Mouse (Mus musculus) MEL (cell line): ENCODE results near the gene Ass1. TPM values are rescaled to one million over a fixed set of nuclear protein-coding genes. Genes with fewer than 3 reads are reported as not detected.

Source experiments
- DNase-seq: peaks from one replicate; pipeline ENCODE4 v3.0.0; 2011; ENCODE audit warnings: low read depth, low spot score
- H3K27ac ChIP-seq: 2 replicates; pipeline ENCODE4 v1.5.1; 2012; ENCODE audit warnings: low read depth, mild to moderate bottlenecking, control low read depth, low read length, moderate library complexity; ENCODE audit not compliant: control insufficient read depth
- H3K27me3 ChIP-seq, 2 experiments: fragments of 150-350 bp in 1 of 2; sonication (generic) in 1 of 2; 2 replicates each; pipeline ENCODE4 v1.6.1; 2012; ENCODE audit warnings: low read length in 2 of 2, mild to moderate bottlenecking in 2 of 2, improper control_type of control experiment in 1 of 2, moderate library complexity in 1 of 2; ENCODE audit not compliant: insufficient read depth in 2 of 2, control insufficient read depth in 1 of 2
- H3K36me3 ChIP-seq, 2 experiments: 2 replicates each; pipeline ENCODE4 v1.6.1; 2012 to 2014; ENCODE audit warnings: low read length in 2 of 2, improper control_type of control experiment in 1 of 2, inconsistent platforms in 1 of 2, mild to moderate bottlenecking in 1 of 2; ENCODE audit not compliant: insufficient read depth in 2 of 2, control insufficient read depth in 1 of 2
- H3K4me1 ChIP-seq, 2 experiments: fragments of 150-350 bp in 1 of 2; sonication (generic) in 1 of 2; 2 replicates each; pipeline ENCODE4 v1.6.1; 2012; ENCODE audit warnings: low read length in 2 of 2, improper control_type of control experiment in 1 of 2, mild to moderate bottlenecking in 1 of 2; ENCODE audit not compliant: insufficient read depth in 2 of 2, control insufficient read depth in 1 of 2
- H3K4me3 ChIP-seq, 2 experiments: fragments of 150-350 bp in 1 of 2; sonication (generic) in 1 of 2; 2 replicates each; pipeline ENCODE4 v1.5.1; 2012; ENCODE audit warnings: low read depth in 2 of 2, low read length in 2 of 2, mild to moderate bottlenecking in 2 of 2, moderate library complexity in 2 of 2, control low read depth in 1 of 2, improper control_type of control experiment in 1 of 2; ENCODE audit not compliant: control insufficient read depth in 1 of 2, insufficient read depth in 1 of 2
- H3K79me2 ChIP-seq: 2 replicates; pipeline ENCODE4 v1.6.1; 2012; ENCODE audit warnings: mild to moderate bottlenecking, low read length, moderate library complexity; ENCODE audit not compliant: control insufficient read depth, poor library complexity, insufficient read depth
- H3K9ac ChIP-seq: 2 replicates; pipeline ENCODE4 v1.6.1; 2012; ENCODE audit warnings: low read depth, mild to moderate bottlenecking, control low read depth, low read length, moderate library complexity; ENCODE audit not compliant: control insufficient read depth, poor library complexity, severe bottlenecking
- H3K9me3 ChIP-seq: fragments of 150-350 bp; sonication (generic); replicated peaks from 2 replicates; pipeline ENCODE4 v1.6.1; 2012; ENCODE audit warnings: mild to moderate bottlenecking, low read length, improper control_type of control experiment, moderate library complexity; ENCODE audit not compliant: insufficient read depth
- BHLHE40 ChIP-seq: IDR thresholded peaks from 2 replicates; pipeline ENCODE4 v1.6.1; 2012; ENCODE audit warnings: low read depth, mild to moderate bottlenecking, inconsistent platforms, low read length, improper control_type of control experiment, borderline replicate concordance
- E2F4 ChIP-seq: IDR thresholded peaks from 2 replicates; pipeline ENCODE4 v1.6.1; 2011; ENCODE audit warnings: low read depth, low read length, improper control_type of control experiment, borderline replicate concordance
- ELF1 ChIP-seq: IDR thresholded peaks from 2 replicates; pipeline ENCODE4 v1.6.1; 2014; ENCODE audit warnings: low read depth, mild to moderate bottlenecking, inconsistent platforms, low read length, improper control_type of control experiment, moderate library complexity
- ETS1 ChIP-seq: IDR thresholded peaks from 2 replicates; pipeline ENCODE4 v1.6.1; 2012; ENCODE audit warnings: low read depth, mild to moderate bottlenecking, inconsistent platforms, low read length, improper control_type of control experiment, moderate library complexity
- GABPA ChIP-seq: IDR thresholded peaks from 2 replicates; pipeline ENCODE4 v1.6.1; 2012; ENCODE audit warnings: low read depth, mild to moderate bottlenecking, inconsistent platforms, low read length, improper control_type of control experiment, moderate library complexity
- GATA1 ChIP-seq: IDR thresholded peaks from 2 replicates; pipeline ENCODE4 v1.6.1; 2011; ENCODE audit warnings: low read depth, low read length, improper control_type of control experiment
- HCFC1 ChIP-seq: IDR thresholded peaks from 2 replicates; pipeline ENCODE4 v1.6.1; 2012; ENCODE audit warnings: low read depth, mild to moderate bottlenecking, inconsistent platforms, low read length, improper control_type of control experiment, moderate library complexity
- JUND ChIP-seq: IDR thresholded peaks from 2 replicates; pipeline ENCODE4 v1.6.1; 2011; ENCODE audit warnings: low read depth, mild to moderate bottlenecking, improper control_type of control experiment, low read length
- KAT2A ChIP-seq: conservative IDR thresholded peaks from 2 replicates; pipeline ENCODE4 v1.6.1; 2012; ENCODE audit warnings: low read depth, low read length, improper control_type of control experiment, inconsistent platforms
- MAX ChIP-seq: IDR thresholded peaks from 2 replicates; pipeline ENCODE4 v1.6.1; 2011; ENCODE audit warnings: low read length, improper control_type of control experiment
- MEF2A ChIP-seq: IDR thresholded peaks from 2 replicates; pipeline ENCODE4 v1.6.1; 2014; ENCODE audit warnings: low read depth, mild to moderate bottlenecking, inconsistent platforms, low read length, improper control_type of control experiment; ENCODE audit not compliant: poor library complexity, insufficient replicate concordance, severe bottlenecking; ENCODE audit errors: extremely low read depth
- MYB ChIP-seq: IDR thresholded peaks from 2 replicates; pipeline ENCODE4 v1.6.1; 2011; ENCODE audit warnings: mild to moderate bottlenecking, low read depth, low read length, improper control_type of control experiment
- NELFE ChIP-seq: IDR thresholded peaks from 2 replicates; pipeline ENCODE4 v1.6.1; 2011; ENCODE audit warnings: low read depth, low read length, improper control_type of control experiment
- NRF1 ChIP-seq: IDR thresholded peaks from 2 replicates; pipeline ENCODE4 v1.6.1; 2014; ENCODE audit warnings: low read depth, mild to moderate bottlenecking, inconsistent platforms, low read length, improper control_type of control experiment, moderate library complexity; ENCODE audit not compliant: poor library complexity, insufficient read depth, severe bottlenecking
- POLR2A ChIP-seq, 2 experiments: IDR thresholded peaks; 2 replicates each; pipeline ENCODE4 v1.6.1; 2011 to 2012; ENCODE audit warnings: low read length in 2 of 2, mild to moderate bottlenecking in 2 of 2, control low read depth in 1 of 2, improper control_type of control experiment in 1 of 2, low read depth in 1 of 2, moderate library complexity in 1 of 2; ENCODE audit not compliant: control insufficient read depth in 1 of 2, insufficient read depth in 1 of 2, poor library complexity in 1 of 2
- POLR2AphosphoS2 ChIP-seq: IDR thresholded peaks from 2 replicates; pipeline ENCODE4 v1.6.1; 2011; ENCODE audit warnings: low read length, improper control_type of control experiment
- POLR2AphosphoS5 ChIP-seq: IDR thresholded peaks from 2 replicates; pipeline ENCODE4 v1.6.1; 2012; ENCODE audit warnings: low read depth, borderline replicate concordance, mild to moderate bottlenecking, inconsistent platforms, low read length, moderate library complexity, mixed read lengths
- RCOR1 ChIP-seq: IDR thresholded peaks from 2 replicates; pipeline ENCODE4 v1.6.1; 2012; ENCODE audit warnings: low read depth, mild to moderate bottlenecking, inconsistent platforms, low read length, improper control_type of control experiment
- SIN3A ChIP-seq: IDR thresholded peaks from 2 replicates; pipeline ENCODE4 v1.6.1; 2012; ENCODE audit warnings: low read length, improper control_type of control experiment, inconsistent platforms
- SMC3 ChIP-seq: IDR thresholded peaks from 2 replicates; pipeline ENCODE4 v1.6.1; 2011; ENCODE audit warnings: low read depth, low read length, improper control_type of control experiment
- TBP ChIP-seq: IDR thresholded peaks from 2 replicates; pipeline ENCODE4 v1.8.0; 2011; ENCODE audit warnings: low read depth, low read length, improper control_type of control experiment
- TCF12 ChIP-seq: IDR thresholded peaks from 2 replicates; pipeline ENCODE4 v1.6.1; 2014; ENCODE audit warnings: low read depth, mild to moderate bottlenecking, inconsistent platforms, low read length, improper control_type of control experiment, moderate library complexity
- UBTF ChIP-seq: IDR thresholded peaks from 2 replicates; pipeline ENCODE4 v1.6.1; 2012; ENCODE audit warnings: low read depth, mild to moderate bottlenecking, inconsistent platforms, low read length, improper control_type of control experiment, moderate library complexity, borderline replicate concordance; ENCODE audit not compliant: insufficient read depth
- ZC3H11A ChIP-seq: IDR thresholded peaks from 2 replicates; pipeline ENCODE4 v1.6.1; 2012; ENCODE audit warnings: low read depth, mild to moderate bottlenecking, inconsistent platforms, low read length, improper control_type of control experiment
- ZKSCAN1 ChIP-seq: IDR thresholded peaks from 2 replicates; pipeline ENCODE4 v1.6.1; 2012; ENCODE audit warnings: low read depth, mild to moderate bottlenecking, inconsistent platforms, low read length, improper control_type of control experiment, moderate library complexity
- ZNF384 ChIP-seq: IDR thresholded peaks from 2 replicates; pipeline ENCODE4 v1.6.1; 2012; ENCODE audit warnings: low read depth, mild to moderate bottlenecking, inconsistent platforms, low read length, improper control_type of control experiment
- polyA plus RNA-seq, 2 experiments: library from polyadenylated mRNA; stranded (reverse) in 1 of 2; unstranded in 1 of 2; fragments of >175 nt in 1 of 2; fragments of >200 nt in 1 of 2; gene quantifications; 2 replicates each; pipeline versions ENCODE4 v1.2.1 to v1.2.4; 2012; ENCODE audit warnings: low replicate concordance in 2 of 2, low read depth in 1 of 2; ENCODE audit not compliant: insufficient read length in 2 of 2, insufficient read depth in 1 of 2, missing spikeins in 1 of 2
- total RNA-seq: library from RNA; depleted of rRNA; stranded (reverse); fragments of 300-350 nt; gene quantifications from 2 replicates; pipeline ENCODE4 v1.2.3, GENCODE M21; 2012

Gene Ass1
- total and polyA plus RNA-seq, 3 experiments: 45.0 to 88.0 TPM; not detected in 1

- Histone ChIP-seq H3K4me3 (no peak overlapping the region), H3K27me3 (no peaks in the 10 kb centered on the region; a peak in 1 of 4 replicates), H3K79me2 (no peaks in the 10 kb centered on the region), H3K9ac (no peak overlapping the region), H3K27ac (no peak overlapping the region), H3K9me3 (no peaks in the 10 kb centered on the region), H3K4me1 (peaks cover 7 to 26% of the 10 kb centered on the region in 2 experiments), H3K36me3 (no peaks in the 10 kb centered on the region; a peak in 1 of 4 replicates)
- TF ChIP-seq UBTF (no peak), TBP (no peak), BHLHE40 (no peak), GABPA (no peak), NELFE (no peak), SIN3A (no peak), ZKSCAN1 (no peak), NRF1 (no peak), HCFC1 (no peak), SMC3 (no peak), E2F4 (no peak), MAX (no peak), ZNF384 (no peak), RCOR1 (no peak)
- no peak for DNase-seq
Observed at GRCm38 (mm10) chr2:31462051-31462450, 8.0 kb upstream of the Ass1 start.

GRCm38 (mm10) chr2:31463253-31463652 lies 6.8 kb upstream of the Ass1 start:
- H3K27me3 ChIP-seq: no peaks in the 10 kb centered on the region; a peak in 1 of 4 replicates
- H3K79me2 ChIP-seq: no peaks in the 10 kb centered on the region
- peaks cover 7 to 26% of the 10 kb centered on the region in 2 experiments for H3K4me1 ChIP-seq
- H3K27ac ChIP-seq: no peak overlapping the region
- H3K9me3 ChIP-seq: no peaks in the 10 kb centered on the region
- TF ChIP-seq ZKSCAN1: no peak
- no peak for TF ChIP-seq ETS1
- TF ChIP-seq MYB: no peak
- TF ChIP-seq SMC3: no peak
- no peak for TF ChIP-seq MAX
- TF ChIP-seq ZC3H11A: no peak
- TF ChIP-seq POLR2AphosphoS2: no peak
- TF ChIP-seq POLR2AphosphoS5: no peak
- no peak for TF ChIP-seq JUND
- TF ChIP-seq NELFE: no peak
- TF ChIP-seq TCF12: no peak
- TF ChIP-seq GATA1: no peak
- no peak for TF ChIP-seq ELF1
- TF ChIP-seq KAT2A: no peak
- TF ChIP-seq HCFC1: no peak
- TF ChIP-seq UBTF: no peak
- TF ChIP-seq POLR2A (IDR thresholded peaks at IDR 0.05; ENCODE audit: control insufficient read depth in 1 of 2, insufficient read depth in 1 of 2, low read depth in 1 of 2, low read length in 2 of 2, poor library complexity in 1 of 2): no peak
- no peak for TF ChIP-seq MEF2A
- H3K36me3 ChIP-seq: no peaks in the 10 kb centered on the region; a peak in 1 of 4 replicates
- DNase-seq: no peak
- no peak overlapping the region for H3K4me3 ChIP-seq
- no peak overlapping the region for H3K9ac ChIP-seq
